Mouse (Mus musculus) kidney, postnatal 0 days (tissue): ENCODE measurements around the gene M6pr. TPM values are rescaled to one million over a fixed set of nuclear protein-coding genes. Genes with fewer than 3 reads are reported as not detected.

ENCODE experiments used
- ATAC-seq: fragments of 200-750 bp; cut with Nextera tagmentation; replicated peaks from 2 replicates; pipeline ENCODE4 v1.8.0; 2017; ENCODE audit warnings: low read depth, moderate number of reproducible peaks, moderate TSS enrichment, moderate library complexity; ENCODE audit not compliant: low FRiP score
- DNase-seq: peaks from one replicate; pipeline ENCODE4 v3.0.0-alpha.2; 2016; ENCODE audit warnings: low spot score
- H3K27ac ChIP-seq: fragments of 300-500 bp; sonication (generic); 2 replicates; pipeline ENCODE4 v1.5.1; 2014; ENCODE audit warnings: mild to moderate bottlenecking
- H3K27me3 ChIP-seq: fragments of 300-500 bp; sonication (generic); 2 replicates; pipeline ENCODE4 v1.6.1; 2014; ENCODE audit warnings: low read length, mixed read lengths; ENCODE audit not compliant: insufficient read depth
- H3K36me3 ChIP-seq: fragments of 300-500 bp; sonication (generic); 2 replicates; pipeline ENCODE4 v1.6.1; 2014; ENCODE audit warnings: low read length, mixed read lengths; ENCODE audit not compliant: insufficient read depth
- H3K4me1 ChIP-seq: fragments of 300-500 bp; sonication (generic); replicated peaks from 2 replicates; pipeline ENCODE4 v1.6.1; 2014; ENCODE audit warnings: antibody characterized with exemption, low read length, mixed read lengths; ENCODE audit not compliant: insufficient read depth
- H3K4me2 ChIP-seq: fragments of 300-500 bp; sonication (generic); 2 replicates; pipeline ENCODE4 v1.6.1; 2014; ENCODE audit warnings: mild to moderate bottlenecking, low read length, moderate library complexity, mixed read lengths
- H3K4me3 ChIP-seq: fragments of 300-500 bp; sonication (generic); replicated peaks from 2 replicates; pipeline ENCODE4 v1.5.1; 2014; ENCODE audit warnings: low read depth, low read length
- H3K9ac ChIP-seq: fragments of 300-500 bp; sonication (generic); 2 replicates; pipeline ENCODE4 v1.6.1; 2014; ENCODE audit warnings: low read depth, low read length
- H3K9me3 ChIP-seq: fragments of 300-500 bp; sonication (generic); replicated peaks from 2 replicates; pipeline ENCODE4 v1.6.1; 2016; ENCODE audit warnings: low read length, inconsistent platforms, mixed read lengths
- CTCF ChIP-seq: IDR thresholded peaks from 2 replicates; pipeline ENCODE4 v1.5.1; 2016; ENCODE audit warnings: antibody characterized with exemption, low read depth, mild to moderate bottlenecking, moderate library complexity
- WGBS: fragments of 180-500 bp; shearing (Covaris S2); extraction: QIAGEN DNeasy Blood & Tissue Kit; methylation state at CpG from one replicate; pipeline ENCODE4 v1.1.7; 2014; 5-methylcytosine and 5-hydroxymethylcytosine counted together
- polyA plus RNA-seq: library from polyadenylated mRNA; unstranded; fragments of >200 nt; fragmentation: Nextera tagmentation; extraction: Ambion mirVana; gene quantifications from 2 replicates; pipeline ENCODE4 v1.2.1, GENCODE M21; 2015

Gene M6pr
- polyA plus RNA-seq, 1 experiment from 2014 or later: 130 TPM

- ATAC-seq: no peak
- H3K27ac ChIP-seq: no peak overlapping the region
- no peaks in the 10 kb centered on the region for H3K9me3 ChIP-seq
- TF ChIP-seq CTCF: 0 out of 2 replicates have a peak, but pooled peaks have one; percentile 4
- no peak for DNase-seq
- no peaks in the 10 kb centered on the region for H3K36me3 ChIP-seq
- no peak overlapping the region for H3K9ac ChIP-seq
- 67% methylated on average over 9 of the region's 9 CpGs for WGBS
- H3K27me3 ChIP-seq: no peaks in the 10 kb centered on the region
- peaks cover 1% of the 10 kb centered on the region; the same call in 1 of the 2 replicates for H3K4me1 ChIP-seq
- no peak overlapping the region for H3K4me2 ChIP-seq
- H3K4me3 ChIP-seq: no peak overlapping the region
These were observed 13.3 kb upstream of the M6pr start for GRCm38 (mm10) chr6:122295242-122295641.

GRCm38 (mm10) chr6:122296918-122297278 lies 11.6 kb upstream of the M6pr start:
- WGBS: 31% methylated on average over 3 of the region's 3 CpGs
- H3K27me3 ChIP-seq: no peaks in the 10 kb centered on the region

GRCm38 (mm10) chr6:122297279-122298222 lies 11.0 kb upstream of the M6pr start:
- peak; percentile 34; the same call in 1 of the 2 replicates for TF ChIP-seq CTCF
- H3K4me3 ChIP-seq: peak overlapping the region; percentile 54
- 6% methylated on average over 25 of the region's 25 CpGs for WGBS
- no peaks in the 10 kb centered on the region for H3K27me3 ChIP-seq
- peak; percentile 73 for DNase-seq
- ATAC-seq: peak; percentile 65; the same call in 1 of the 2 replicates
- no peaks in the 10 kb centered on the region for H3K9me3 ChIP-seq
- H3K36me3 ChIP-seq: no peaks in the 10 kb centered on the region
- H3K9ac ChIP-seq: peak overlapping the region; percentile 54
- H3K27ac ChIP-seq: peak overlapping the region; percentile 71; the same call in 1 of the 2 replicates
- H3K4me1 ChIP-seq: no peaks in the 10 kb centered on the region
- H3K4me2 ChIP-seq: peak overlapping the region; percentile 77

More at GRCm38 (mm10) chr6:122296918-122297278, 11.6 kb upstream of the M6pr start:
- Histone ChIP-seq H3K4me1 (no peaks in the 10 kb centered on the region), H3K9me3 (no peaks in the 10 kb centered on the region), H3K36me3 (no peaks in the 10 kb centered on the region), H3K9ac (peak overlapping the region; percentile 54), H3K27ac (peak overlapping the region; percentile 71; the same call in 1 of the 2 replicates), H3K4me2 (peak overlapping the region; percentile 77), H3K4me3 (peak overlapping the region; percentile 54)
- TF ChIP-seq CTCF: no peak
- ATAC-seq (no peak), DNase-seq (no peak)

- Histone ChIP-seq H3K4me3 (no peak overlapping the region), H3K27ac (no peak overlapping the region), H3K4me1 (no peaks in the 10 kb centered on the region), H3K4me2 (no peak overlapping the region), H3K36me3 (no peaks in the 10 kb centered on the region), H3K9me3 (no peaks in the 10 kb centered on the region), H3K9ac (no peak overlapping the region), H3K27me3 (no peaks in the 10 kb centered on the region)
- DNase-seq (no peak), ATAC-seq (no peak)
- WGBS: 54% methylated on average over 4 of the region's 4 CpGs
- TF ChIP-seq CTCF: no peak
These were observed 10.3 kb upstream of the M6pr start for GRCm38 (mm10) chr6:122298223-122298609.

GRCm38 (mm10) chr6:122299621-122300133 lies 8.8 kb upstream of the M6pr start:
- Histone ChIP-seq H3K4me1 (no peaks in the 10 kb centered on the region), H3K9me3 (no peaks in the 10 kb centered on the region), H3K27me3 (no peaks in the 10 kb centered on the region), H3K4me2 (no peak overlapping the region), H3K9ac (no peak overlapping the region), H3K27ac (no peak overlapping the region), H3K4me3 (no peak overlapping the region), H3K36me3 (no peaks in the 10 kb centered on the region)
- WGBS: 56% methylated on average over 3 of the region's 3 CpGs
- TF ChIP-seq CTCF: no peak
- DNase-seq: no peak
- ATAC-seq: no peak

GRCm38 (mm10) chr6:122302121-122302520 lies 6.4 kb upstream of the M6pr start:
- WGBS: 62% methylated on average over 1 of the region's 1 CpGs
- no peaks in the 10 kb centered on the region for H3K4me1 ChIP-seq
- H3K4me2 ChIP-seq: no peak overlapping the region
- H3K4me3 ChIP-seq: no peak overlapping the region
- no peaks in the 10 kb centered on the region for H3K27me3 ChIP-seq
- no peak overlapping the region for H3K9ac ChIP-seq
- no peak for TF ChIP-seq CTCF
- no peaks in the 10 kb centered on the region for H3K36me3 ChIP-seq
- H3K27ac ChIP-seq: no peak overlapping the region
- no peak for DNase-seq
- ATAC-seq: no peak
- no peaks in the 10 kb centered on the region for H3K9me3 ChIP-seq
